In genomic region chr1:131578943-131579680, GRCm38 (mm10) we compare ENCODE assay signal across 18 mouse cellular contexts. TPM values are rescaled to one million over a fixed set of nuclear protein-coding genes. Genes with fewer than 3 reads are reported as not detected.
DNase-seq lines count a peak whose midpoint lies in the region; ATAC-seq lines count a peak whose summit lies in the region.
"Had no signal": no experiment of that assay in that cellular context is flagged by ENCODE, and none has a peak within 500 bp of the region (broad histone marks: within the 10 kb centered on the region; RNA-seq: fewer than 3 reads in every experiment).

No protein-coding gene starts in this region.

- H3K27me3 ChIP-seq in forebrain, embryonic 14.5 days (replicated peaks; ENCODE audit: control insufficient read depth, insufficient read depth, low read length): no peaks in the 10 kb centered on the region
- H3K27me3 ChIP-seq in forebrain, embryonic 15.5 days: no peaks in the 10 kb centered on the region
- H3K27me3 ChIP-seq in limb, embryonic 12.5 days: no peaks in the 10 kb centered on the region
- H3K27me3 ChIP-seq in heart, embryonic 11.5 days (ENCODE audit: control insufficient read depth, insufficient read depth, low read length): no peaks in the 10 kb centered on the region
- H3K27me3 ChIP-seq: hindbrain, embryonic 12.5 days had no signal

- no peak overlapping the region for H3K4me3 ChIP-seq in forebrain, embryonic 14.5 days (ENCODE audit: low read depth, low read length)
- no peak overlapping the region for H3K4me3 ChIP-seq in forebrain, embryonic 15.5 days
- no peak overlapping the region for H3K4me3 ChIP-seq in limb, embryonic 12.5 days (replicated peaks)
- H3K4me3 ChIP-seq in heart, embryonic 11.5 days (ENCODE audit: low read depth, low read length): no peak overlapping the region
- H3K4me3 ChIP-seq: hindbrain, embryonic 12.5 days; layer of hippocampus, adult 2 months; myocyte had no signal

- no peaks in the 10 kb centered on the region for H3K36me3 ChIP-seq in forebrain, embryonic 14.5 days (ENCODE audit: control insufficient read depth, insufficient read depth, low read length)
- H3K36me3 ChIP-seq in forebrain, embryonic 15.5 days: no peaks in the 10 kb centered on the region
- H3K36me3 ChIP-seq in limb, embryonic 12.5 days: no peaks in the 10 kb centered on the region
- H3K36me3 ChIP-seq in heart, embryonic 11.5 days (ENCODE audit: control insufficient read depth, insufficient read depth, low read length): no peaks in the 10 kb centered on the region
- H3K36me3 ChIP-seq: hindbrain, embryonic 12.5 days had no signal

- H3K27ac ChIP-seq in forebrain, embryonic 14.5 days (ENCODE audit: low read depth, low read length): no peak overlapping the region
- H3K27ac ChIP-seq in forebrain, embryonic 15.5 days (replicated peaks): no peak overlapping the region
- H3K27ac ChIP-seq in limb, embryonic 12.5 days: no peak overlapping the region
- H3K27ac ChIP-seq in heart, embryonic 11.5 days (ENCODE audit: low read depth, low read length): no peak overlapping the region
- H3K27ac ChIP-seq: hindbrain, embryonic 12.5 days; layer of hippocampus, adult 2 months had no signal

- WGBS in forebrain, embryonic 14.5 days: 82% methylated on average over 17 of the region's 17 CpGs
- 75% methylated on average over 17 of the region's 17 CpGs for WGBS in forebrain, embryonic 15.5 days
- 63% methylated on average over 17 of the region's 17 CpGs for WGBS in limb, embryonic 12.5 days
- 75% methylated on average over 17 of the region's 17 CpGs for WGBS in heart, embryonic 11.5 days (ENCODE audit: insufficient replicate concordance)

- H3K4me1 ChIP-seq in forebrain, embryonic 14.5 days (ENCODE audit: control insufficient read depth, insufficient read depth, low read length): no peaks in the 10 kb centered on the region
- H3K4me1 ChIP-seq in forebrain, embryonic 15.5 days: peaks cover 6% of the 10 kb centered on the region; the same call in 1 of the 2 replicates
- peaks cover 22% of the 10 kb centered on the region; the same call in 1 of the 2 replicates for H3K4me1 ChIP-seq in limb, embryonic 12.5 days (replicated peaks)
- peaks cover 3% of the 10 kb centered on the region for H3K4me1 ChIP-seq in heart, embryonic 11.5 days (ENCODE audit: control insufficient read depth, insufficient read depth, low read length)
- H3K4me1 ChIP-seq: hindbrain, embryonic 12.5 days had no signal

- no peak overlapping the region for H3K4me2 ChIP-seq in forebrain, embryonic 14.5 days (ENCODE audit: low read length)
- H3K4me2 ChIP-seq in forebrain, embryonic 15.5 days (replicated peaks): no peak overlapping the region
- H3K4me2 ChIP-seq in limb, embryonic 12.5 days: no peak overlapping the region
- H3K4me2 ChIP-seq in heart, embryonic 11.5 days: no peak overlapping the region
- H3K4me2 ChIP-seq: hindbrain, embryonic 12.5 days had no signal

- peak; percentile 17 for DNase-seq in forebrain, embryonic 14.5 days (ENCODE audit: low spot score)
- DNase-seq in right cerebral cortex, postnatal 10 days (ENCODE audit: low spot score in 2 of 2): peak; percentile 39 to 43
- DNase-seq in right cerebral cortex, adult 2 months (ENCODE audit: low spot score in 2 of 2): no peak
- peak; percentile 22 for DNase-seq in cerebellum, adult 9-11 months
- DNase-seq in kidney, postnatal 25 days: no peak
- DNase-seq: gastrocnemius, postnatal 25 days; kidney, adult 18-20 months; spleen, adult 18-20 months had no signal

- no peak overlapping the region for H3K9ac ChIP-seq in forebrain, embryonic 14.5 days (ENCODE audit: low read length)
- H3K9ac ChIP-seq in forebrain, embryonic 15.5 days (replicated peaks): no peak overlapping the region
- no peak overlapping the region for H3K9ac ChIP-seq in limb, embryonic 12.5 days (replicated peaks)
- no peak overlapping the region for H3K9ac ChIP-seq in heart, embryonic 11.5 days (ENCODE audit: low read depth, low read length)
- H3K9ac ChIP-seq: hindbrain, embryonic 12.5 days had no signal

- H3K9me3 ChIP-seq in forebrain, embryonic 14.5 days (replicated peaks; ENCODE audit: control insufficient read depth, low read length): no peaks in the 10 kb centered on the region
- no peaks in the 10 kb centered on the region for H3K9me3 ChIP-seq in forebrain, embryonic 15.5 days
- no peaks in the 10 kb centered on the region for H3K9me3 ChIP-seq in limb, embryonic 12.5 days
- no peaks in the 10 kb centered on the region for H3K9me3 ChIP-seq in heart, embryonic 11.5 days (replicated peaks; ENCODE audit: control insufficient read depth, low read length)
- H3K9me3 ChIP-seq: hindbrain, embryonic 12.5 days had no signal

- ATAC-seq in forebrain, embryonic 14.5 days: no peak
- ATAC-seq in forebrain, embryonic 15.5 days (replicated peaks): no peak
- peak; percentile 87 for ATAC-seq in limb, embryonic 12.5 days (ENCODE audit: insufficient number of reproducible peaks, insufficient read depth, low FRiP score, low TSS enrichment, low read depth)
- no peak for ATAC-seq in heart, embryonic 11.5 days (replicated peaks; ENCODE audit: insufficient number of reproducible peaks, low FRiP score, low TSS enrichment)

RNA-seq across cellular contexts. Expression of gene Avpr1b, which starts 19.9 kb away (rescaled TPM):
- polyA plus RNA-seq in forebrain, embryonic 14.5 days (2014; fragmentation: Nextera tagmentation; extraction: Ambion mirVana): not detected in 2 replicates
- not detected in 2 replicates for polyA plus RNA-seq in forebrain, embryonic 15.5 days (2015; fragmentation: Nextera tagmentation; extraction: Ambion mirVana)
- polyA plus RNA-seq in limb, embryonic 12.5 days (2016; fragmentation: Nextera tagmentation; extraction: Ambion mirVana): not detected in 2 replicates
- not detected in 2 replicates for polyA plus RNA-seq in heart, embryonic 11.5 days (2014; fragmentation: Nextera tagmentation; extraction: Ambion mirVana)
- polyA plus RNA-seq: C2C12; heart, embryonic 14.5 days; hindbrain, embryonic 12.5 days; liver, adult 2 months; lung, embryonic 16.5 days; myocyte had no signal

RNA-seq across cellular contexts. Expression of gene Fam72a, which starts 51.4 kb away (rescaled TPM):
- polyA plus RNA-seq in forebrain, embryonic 14.5 days (2014; fragmentation: Nextera tagmentation; extraction: Ambion mirVana): 2.3 and 2.7 TPM in 2 replicates
- polyA plus RNA-seq in forebrain, embryonic 15.5 days (2015; fragmentation: Nextera tagmentation; extraction: Ambion mirVana): 2.0 and 2.4 TPM in 2 replicates
- 3.1 and 3.8 TPM in 2 replicates for polyA plus RNA-seq in limb, embryonic 12.5 days (2016; fragmentation: Nextera tagmentation; extraction: Ambion mirVana)
- polyA plus RNA-seq in heart, embryonic 11.5 days (2014; fragmentation: Nextera tagmentation; extraction: Ambion mirVana): 3.2 and 3.4 TPM in 2 replicates

RNA-seq across cellular contexts. Expression of gene Srgap2, which starts 52.0 kb away (rescaled TPM):
- polyA plus RNA-seq in forebrain, embryonic 14.5 days (2014; fragmentation: Nextera tagmentation; extraction: Ambion mirVana): 15.3 and 22.4 TPM in 2 replicates
- polyA plus RNA-seq in forebrain, embryonic 15.5 days (2015; fragmentation: Nextera tagmentation; extraction: Ambion mirVana): 23.3 and 24.2 TPM in 2 replicates
- polyA plus RNA-seq in limb, embryonic 12.5 days (2016; fragmentation: Nextera tagmentation; extraction: Ambion mirVana): 15.3 and 17.1 TPM in 2 replicates
- polyA plus RNA-seq in heart, embryonic 11.5 days (2014; fragmentation: Nextera tagmentation; extraction: Ambion mirVana): 19.4 and 23.3 TPM in 2 replicates

RNA-seq across cellular contexts. Expression of gene Ctse, which starts 59.0 kb away (rescaled TPM):
- polyA plus RNA-seq in forebrain, embryonic 14.5 days (2014; fragmentation: Nextera tagmentation; extraction: Ambion mirVana): 0.10 TPM in 1 of 2 replicates, not detected in the other
- polyA plus RNA-seq in forebrain, embryonic 15.5 days (2015; fragmentation: Nextera tagmentation; extraction: Ambion mirVana): 0.10 TPM in 1 of 2 replicates, not detected in the other
- 0.13 and 0.15 TPM in 2 replicates for polyA plus RNA-seq in limb, embryonic 12.5 days (2016; fragmentation: Nextera tagmentation; extraction: Ambion mirVana)
- 0.94 and 0.97 TPM in 2 replicates for polyA plus RNA-seq in heart, embryonic 11.5 days (2014; fragmentation: Nextera tagmentation; extraction: Ambion mirVana)
- polyA plus RNA-seq: C2C12; heart, embryonic 14.5 days; myocyte had no signal

Comparison
In these comparisons a context has a peak if more than half of its experiments do, and no peak if none do; other contexts are left out.
1. DNase-seq: peak in forebrain, embryonic 14.5 days (single experiment), right cerebral cortex, postnatal 10 days (2 of 2) and cerebellum, adult 9-11 months (single experiment); none in right cerebral cortex, adult 2 months (0 of 2) and kidney, postnatal 25 days (0 of 2).